Mouse (Mus musculus): ENCODE measurements around the gene Spata16. TPM values are rescaled to one million over a fixed set of nuclear protein-coding genes. Genes with fewer than 3 reads are reported as not detected.

The Spata16 gene
- polyA plus RNA-seq, 1 experiment, result not detected

- no peak for TF ChIP-seq POLR2A (IDR thresholded peaks at IDR 0.05; ENCODE audit: insufficient read depth, low read depth, low read length)
- no peak for TF ChIP-seq CTCF (IDR thresholded peaks at IDR 0.05; ENCODE audit: insufficient read depth, low read depth, low read length)
- 72% methylated on average over 3 of the region's 3 CpGs for WGBS
- Histone ChIP-seq H3K4me3 (ENCODE audit: insufficient read depth, low read depth, low read length) (no peak overlapping the region), H3K4me1 (ENCODE audit: control insufficient read depth, insufficient read depth, low read length) (no peaks in the 10 kb centered on the region), H3K27ac (ENCODE audit: insufficient read depth, low read depth, low read length) (no peak overlapping the region)
These were observed 286.8 kb downstream of the Spata16 start for GRCm38 (mm10) chr3:26924212-26924611.

DNA sequence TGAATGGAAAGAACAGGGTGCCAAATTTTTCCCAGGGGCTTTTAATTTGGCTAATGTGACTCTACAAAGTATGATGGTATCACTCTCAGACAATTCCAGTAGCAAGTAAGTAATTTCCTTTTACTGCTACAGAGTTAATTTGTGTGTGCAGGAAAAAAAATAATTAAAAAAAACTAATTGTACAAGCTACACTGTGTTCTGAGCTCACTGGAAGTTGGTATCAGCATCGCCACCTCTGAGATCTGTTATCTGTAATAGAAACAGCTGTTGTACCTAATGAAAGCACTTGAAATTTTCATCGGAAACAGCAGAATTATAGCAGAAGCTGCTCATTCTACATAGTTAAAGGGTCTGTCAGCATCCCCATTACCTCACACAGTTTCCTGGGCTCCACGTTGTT, 295.7 kb downstream of the Spata16 start:
- TF ChIP-seq POLR2A (IDR thresholded peaks at IDR 0.05; ENCODE audit: insufficient read depth, low read depth, low read length), result no peak
- no peak for TF ChIP-seq CTCF (IDR thresholded peaks at IDR 0.05; ENCODE audit: insufficient read depth, low read depth, low read length)
- no peak overlapping the region for H3K27ac ChIP-seq (ENCODE audit: insufficient read depth, low read depth, low read length)
- no peak overlapping the region for H3K4me3 ChIP-seq (ENCODE audit: insufficient read depth, low read depth, low read length)
- no peaks in the 10 kb centered on the region for H3K4me1 ChIP-seq (ENCODE audit: control insufficient read depth, insufficient read depth, low read length)
- WGBS, result 64% methylated on average over 3 of the region's 3 CpGs

DNA sequence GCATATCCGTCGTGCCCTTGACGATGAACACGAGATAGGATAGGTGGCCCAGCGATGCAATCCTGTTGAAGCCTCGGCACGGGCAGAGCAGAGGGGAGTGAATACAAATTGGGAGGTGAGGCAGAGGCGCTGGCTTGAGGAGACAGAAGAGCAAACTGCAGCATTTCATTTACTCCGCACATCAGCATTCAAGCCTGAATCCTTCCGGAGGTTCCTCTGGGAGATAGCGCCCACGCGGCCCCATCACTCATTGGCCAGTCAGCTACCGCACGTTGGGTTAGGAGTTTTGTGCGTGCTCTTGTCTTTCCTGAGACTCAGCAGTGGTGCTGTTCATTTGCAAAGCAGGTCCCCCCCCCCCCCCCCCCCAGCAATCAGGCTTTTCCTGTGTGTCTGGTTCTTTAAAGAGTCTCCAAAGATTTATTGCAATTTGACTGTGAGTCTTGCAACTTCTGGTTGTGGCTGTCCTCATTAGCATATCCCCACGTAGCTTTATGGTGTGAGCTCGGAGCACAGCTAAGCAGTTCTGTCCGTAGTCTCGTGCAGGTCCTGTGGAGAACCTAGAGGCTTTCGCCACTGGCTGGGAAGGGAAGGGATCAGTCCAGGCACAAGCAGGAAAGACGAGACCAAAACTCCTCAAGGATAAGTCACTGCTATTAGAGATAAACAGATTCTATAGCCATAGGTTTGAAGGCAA, 299.6 kb downstream of the Spata16 start:
- WGBS, result 76% methylated on average over 22 of the region's 22 CpGs

DNA sequence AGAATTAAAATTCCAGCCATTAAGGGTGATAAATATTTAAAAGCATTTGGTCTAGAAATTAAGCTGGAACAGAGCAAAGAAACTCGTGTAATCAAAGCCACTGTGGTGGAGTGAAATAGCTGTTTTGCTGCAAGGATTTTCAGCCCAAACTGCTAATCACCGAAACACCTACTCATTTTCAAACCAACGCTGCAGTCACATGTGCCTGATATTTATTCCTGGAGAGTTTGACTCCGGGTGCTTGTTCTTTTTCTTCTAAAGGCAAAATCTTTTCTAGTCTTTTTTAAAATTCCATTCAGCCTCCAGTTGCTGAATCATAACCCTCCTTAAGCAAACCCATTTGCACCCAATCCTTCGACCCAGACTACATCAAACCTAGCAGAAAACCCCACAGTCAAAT, 329.4 kb downstream of the Spata16 start:
- TF ChIP-seq CTCF (IDR thresholded peaks at IDR 0.05; ENCODE audit: insufficient read depth, low read depth, low read length) (no peak), POLR2A (IDR thresholded peaks at IDR 0.05; ENCODE audit: insufficient read depth, low read depth, low read length) (no peak)
- WGBS, result 18% methylated on average over 5 of the region's 5 CpGs
- H3K4me3 ChIP-seq (ENCODE audit: insufficient read depth, low read depth, low read length), result no peak overlapping the region
- H3K4me1 ChIP-seq (ENCODE audit: control insufficient read depth, insufficient read depth, low read length), result peaks cover 2% of the 10 kb centered on the region; the same call in 1 of the 2 replicates
- H3K27ac ChIP-seq (ENCODE audit: insufficient read depth, low read depth, low read length), result no peak overlapping the region

More for the DNA sequence above, 299.6 kb downstream of the Spata16 start:
- Histone ChIP-seq H3K4me3 (ENCODE audit: insufficient read depth, low read depth, low read length) (no peak overlapping the region), H3K27ac (ENCODE audit: insufficient read depth, low read depth, low read length) (no peak overlapping the region), H3K4me1 (ENCODE audit: control insufficient read depth, insufficient read depth, low read length) (no peaks in the 10 kb centered on the region)
- TF ChIP-seq CTCF (IDR thresholded peaks at IDR 0.05; ENCODE audit: insufficient read depth, low read depth, low read length) (no peak), POLR2A (IDR thresholded peaks at IDR 0.05; ENCODE audit: insufficient read depth, low read depth, low read length) (no peak)

DNA sequence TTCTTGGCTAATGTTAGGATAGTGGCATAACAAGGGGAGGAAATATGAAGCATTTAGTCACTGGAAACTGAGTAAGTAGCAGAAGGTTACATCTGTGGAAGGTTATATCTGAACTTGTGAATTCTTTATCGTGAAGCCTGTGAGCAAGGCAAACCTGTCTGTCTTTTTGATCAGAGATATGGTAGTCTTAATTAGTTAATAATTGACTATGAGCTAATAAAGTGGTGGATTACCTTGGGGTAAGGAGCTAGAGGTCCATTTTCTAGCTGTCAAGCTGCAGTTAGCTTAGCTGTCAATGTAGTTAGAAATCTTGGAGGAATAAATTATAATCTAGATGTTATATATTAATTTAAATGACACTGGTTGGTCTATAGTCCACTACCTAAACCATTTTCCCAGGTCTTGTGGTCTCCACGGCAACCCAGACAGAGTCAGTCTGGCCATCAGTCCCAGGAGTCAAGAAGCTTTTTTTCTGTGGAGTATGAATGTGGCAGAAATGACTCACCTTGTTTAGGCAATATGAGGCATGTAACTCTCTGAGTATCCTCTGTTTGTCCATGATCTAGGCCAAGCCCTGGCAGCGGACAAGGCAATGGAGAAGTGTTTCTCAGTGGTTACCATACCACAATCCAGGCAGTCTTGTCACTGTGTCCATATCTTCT, 331.6 kb downstream of the Spata16 start:
- WGBS, result 93% methylated on average over 3 of the region's 3 CpGs
- Histone ChIP-seq H3K27ac (ENCODE audit: insufficient read depth, low read depth, low read length) (no peak overlapping the region), H3K4me1 (ENCODE audit: control insufficient read depth, insufficient read depth, low read length) (peaks cover 2% of the 10 kb centered on the region; the same call in 1 of the 2 replicates), H3K4me3 (ENCODE audit: insufficient read depth, low read depth, low read length) (no peak overlapping the region)
- no peak for TF ChIP-seq POLR2A (IDR thresholded peaks at IDR 0.05; ENCODE audit: insufficient read depth, low read depth, low read length)
- no peak for TF ChIP-seq CTCF (IDR thresholded peaks at IDR 0.05; ENCODE audit: insufficient read depth, low read depth, low read length)

- Histone ChIP-seq H3K4me3 (ENCODE audit: insufficient read depth, low read depth, low read length) (no peak overlapping the region), H3K27ac (ENCODE audit: insufficient read depth, low read depth, low read length) (no peak overlapping the region), H3K4me1 (ENCODE audit: control insufficient read depth, insufficient read depth, low read length) (peaks cover 2% of the 10 kb centered on the region; the same call in 1 of the 2 replicates)
- 94% methylated on average over 3 of the region's 3 CpGs for WGBS
- TF ChIP-seq CTCF (IDR thresholded peaks at IDR 0.05; ENCODE audit: insufficient read depth, low read depth, low read length) (no peak), POLR2A (IDR thresholded peaks at IDR 0.05; ENCODE audit: insufficient read depth, low read depth, low read length) (no peak)
These were observed 333.1 kb downstream of the Spata16 start for GRCm38 (mm10) chr3:26970529-26970928.

- Histone ChIP-seq H3K4me1 (ENCODE audit: control insufficient read depth, insufficient read depth, low read length) (peaks cover 2% of the 10 kb centered on the region; the same call in 1 of the 2 replicates), H3K4me3 (ENCODE audit: insufficient read depth, low read depth, low read length) (no peak overlapping the region), H3K27ac (ENCODE audit: insufficient read depth, low read depth, low read length) (no peak overlapping the region)
- 35% methylated on average over 1 of the region's 1 CpGs for WGBS
- TF ChIP-seq CTCF (IDR thresholded peaks at IDR 0.05; ENCODE audit: insufficient read depth, low read depth, low read length) (no peak), POLR2A (IDR thresholded peaks at IDR 0.05; ENCODE audit: insufficient read depth, low read depth, low read length) (no peak)
These were observed 333.9 kb downstream of the Spata16 start for GRCm38 (mm10) chr3:26971276-26971675.

- H3K4me1 ChIP-seq (ENCODE audit: control insufficient read depth, insufficient read depth, low read length), result peaks cover 2% of the 10 kb centered on the region; the same call in 1 of the 2 replicates
- TF ChIP-seq CTCF (IDR thresholded peaks at IDR 0.05; ENCODE audit: insufficient read depth, low read depth, low read length) (no peak), POLR2A (IDR thresholded peaks at IDR 0.05; ENCODE audit: insufficient read depth, low read depth, low read length) (no peak)
- 14% methylated on average over 1 of the region's 1 CpGs for WGBS
- H3K4me3 ChIP-seq (ENCODE audit: insufficient read depth, low read depth, low read length), result no peak overlapping the region
- H3K27ac ChIP-seq (ENCODE audit: insufficient read depth, low read depth, low read length), result no peak overlapping the region
These were observed 334.7 kb downstream of the Spata16 start for GRCm38 (mm10) chr3:26972105-26972504.

- TF ChIP-seq POLR2A (IDR thresholded peaks at IDR 0.05; ENCODE audit: insufficient read depth, low read depth, low read length) (no peak), CTCF (IDR thresholded peaks at IDR 0.05; ENCODE audit: insufficient read depth, low read depth, low read length) (no peak)
- H3K27ac ChIP-seq (ENCODE audit: insufficient read depth, low read depth, low read length), result no peak overlapping the region
- 72% methylated on average over 2 of the region's 2 CpGs for WGBS
These were observed 342.2 kb downstream of the Spata16 start for GRCm38 (mm10) chr3:26979603-26980002.

More at GRCm38 (mm10) chr3:26979603-26980002, 342.2 kb downstream of the Spata16 start:
- no peak overlapping the region for H3K4me3 ChIP-seq (ENCODE audit: insufficient read depth, low read depth, low read length)
- no peaks in the 10 kb centered on the region for H3K4me1 ChIP-seq (ENCODE audit: control insufficient read depth, insufficient read depth, low read length)
